Mouse (Mus musculus): ENCODE measurements at regions not wholly inside any gene's neighbourhood (a gene's known extent, or its start where the extent isn't known, plus 50 kb on each side); places are given as distances from the start of the nearest gene placed in this dataset.

GRCm38 (mm10) chr13:30044790-30045189 lies 58.9 kb upstream of the E2f3 start:
- Histone ChIP-seq H3K27ac (ENCODE audit: insufficient read depth, low read depth, low read length) (no peak overlapping the region), H3K4me1 (ENCODE audit: control insufficient read depth, insufficient read depth, low read length) (no peaks in the 10 kb centered on the region), H3K27me3 (replicated peaks; ENCODE audit: control insufficient read depth, insufficient read depth, low read length) (no peaks in the 10 kb centered on the region; the same call in 1 of the 2 replicates), H3K36me3 (ENCODE audit: control insufficient read depth, insufficient read depth, low read length) (no peaks in the 10 kb centered on the region), H3K4me3 (ENCODE audit: insufficient read depth, low read depth, low read length) (no peak overlapping the region)
- 83% methylated on average over 2 of the region's 2 CpGs for WGBS
- TF ChIP-seq POLR2A (IDR thresholded peaks at IDR 0.05; ENCODE audit: low read depth, low read length) (no peak), CTCF (conservative IDR thresholded peaks at IDR 0.05; ENCODE audit: insufficient read depth, insufficient read length, low read depth, low read length) (no peak)
- DNase-seq, result no peak

GRCm38 (mm10) chr13:30042689-30043320 lies 56.9 kb upstream of the E2f3 start:
- no peaks in the 10 kb centered on the region for H3K4me1 ChIP-seq (ENCODE audit: control insufficient read depth, insufficient read depth, low read length)
- no peaks in the 10 kb centered on the region; the same call in 1 of the 2 replicates for H3K27me3 ChIP-seq (replicated peaks; ENCODE audit: control insufficient read depth, insufficient read depth, low read length)
- DNase-seq, result no peak
- H3K4me3 ChIP-seq (ENCODE audit: insufficient read depth, low read depth, low read length), result no peak overlapping the region
- 75% methylated on average over 15 of the region's 15 CpGs for WGBS
- TF ChIP-seq CTCF (conservative IDR thresholded peaks at IDR 0.05; ENCODE audit: insufficient read depth, insufficient read length, low read depth, low read length) (no peak), POLR2A (IDR thresholded peaks at IDR 0.05; ENCODE audit: low read depth, low read length) (no peak)
- no peaks in the 10 kb centered on the region for H3K36me3 ChIP-seq (ENCODE audit: control insufficient read depth, insufficient read depth, low read length)
- H3K27ac ChIP-seq (ENCODE audit: insufficient read depth, low read depth, low read length), result no peak overlapping the region

GRCm38 (mm10) chr13:30041501-30042295 lies 55.8 kb upstream of the E2f3 start:
- TF ChIP-seq CTCF (conservative IDR thresholded peaks at IDR 0.05; ENCODE audit: insufficient read depth, insufficient read length, low read depth, low read length), result no peak
- 94% methylated on average over 3 of the region's 3 CpGs for WGBS
- Histone ChIP-seq H3K27ac (ENCODE audit: insufficient read depth, low read depth, low read length) (no peak overlapping the region), H3K4me3 (ENCODE audit: insufficient read depth, low read depth, low read length) (no peak overlapping the region), H3K27me3 (replicated peaks; ENCODE audit: control insufficient read depth, insufficient read depth, low read length) (no peaks in the 10 kb centered on the region; the same call in 1 of the 2 replicates), H3K36me3 (ENCODE audit: control insufficient read depth, insufficient read depth, low read length) (no peaks in the 10 kb centered on the region), H3K4me1 (ENCODE audit: control insufficient read depth, insufficient read depth, low read length) (no peaks in the 10 kb centered on the region)
- DNase-seq, result no peak

GRCm38 (mm10) chr13:30040288-30040687 lies 54.4 kb upstream of the E2f3 start:
- Histone ChIP-seq H3K4me1 (ENCODE audit: control insufficient read depth, insufficient read depth, low read length) (no peaks in the 10 kb centered on the region), H3K27ac (ENCODE audit: insufficient read depth, low read depth, low read length) (no peak overlapping the region), H3K4me3 (ENCODE audit: insufficient read depth, low read depth, low read length) (no peak overlapping the region), H3K36me3 (ENCODE audit: control insufficient read depth, insufficient read depth, low read length) (no peaks in the 10 kb centered on the region), H3K27me3 (replicated peaks; ENCODE audit: control insufficient read depth, insufficient read depth, low read length) (no peaks in the 10 kb centered on the region)
- no peak for DNase-seq
- TF ChIP-seq POLR2A (IDR thresholded peaks at IDR 0.05; ENCODE audit: low read depth, low read length) (no peak), CTCF (conservative IDR thresholded peaks at IDR 0.05; ENCODE audit: insufficient read depth, insufficient read length, low read depth, low read length) (no peak)
- WGBS, result 88% methylated on average over 4 of the region's 4 CpGs

- Histone ChIP-seq H3K36me3 (ENCODE audit: control insufficient read depth, insufficient read depth, low read length) (no peaks in the 10 kb centered on the region), H3K27me3 (replicated peaks; ENCODE audit: control insufficient read depth, insufficient read depth, low read length) (no peaks in the 10 kb centered on the region), H3K4me1 (ENCODE audit: control insufficient read depth, insufficient read depth, low read length) (no peaks in the 10 kb centered on the region), H3K27ac (ENCODE audit: insufficient read depth, low read depth, low read length) (no peak overlapping the region), H3K4me3 (ENCODE audit: insufficient read depth, low read depth, low read length) (no peak overlapping the region)
- WGBS, result 71% methylated on average over 2 of the region's 2 CpGs
- TF ChIP-seq CTCF (conservative IDR thresholded peaks at IDR 0.05; ENCODE audit: insufficient read depth, insufficient read length, low read depth, low read length) (no peak), POLR2A (IDR thresholded peaks at IDR 0.05; ENCODE audit: low read depth, low read length) (no peak)
- no peak for DNase-seq
Measured at GRCm38 (mm10) chr13:30039791-30040190, 53.9 kb upstream of the E2f3 start.

- DNase-seq, result peak; percentile 25
- 53% methylated on average over 8 of the region's 8 CpGs for WGBS
- no peak overlapping the region for H3K27ac ChIP-seq (ENCODE audit: insufficient read depth, low read depth, low read length)
- H3K4me1 ChIP-seq (ENCODE audit: control insufficient read depth, insufficient read depth, low read length), result no peaks in the 10 kb centered on the region
- no peaks in the 10 kb centered on the region for H3K27me3 ChIP-seq (replicated peaks; ENCODE audit: control insufficient read depth, insufficient read depth, low read length)
- H3K36me3 ChIP-seq (ENCODE audit: control insufficient read depth, insufficient read depth, low read length), result no peaks in the 10 kb centered on the region
- TF ChIP-seq POLR2A (IDR thresholded peaks at IDR 0.05; ENCODE audit: low read depth, low read length) (no peak), CTCF (conservative IDR thresholded peaks at IDR 0.05; ENCODE audit: insufficient read depth, insufficient read length, low read depth, low read length) (no peak)
- no peak overlapping the region for H3K4me3 ChIP-seq (ENCODE audit: insufficient read depth, low read depth, low read length)
Measured at GRCm38 (mm10) chr13:30036561-30036960, 50.7 kb upstream of the E2f3 start.

GRCm38 (mm10) chr13:30036071-30036470 lies 50.2 kb upstream of the E2f3 start:
- 89% methylated on average over 3 of the region's 3 CpGs for WGBS
- TF ChIP-seq POLR2A (IDR thresholded peaks at IDR 0.05; ENCODE audit: low read depth, low read length), result no peak
- TF ChIP-seq CTCF (conservative IDR thresholded peaks at IDR 0.05; ENCODE audit: insufficient read depth, insufficient read length, low read depth, low read length), result no peak
- Histone ChIP-seq H3K27me3 (replicated peaks; ENCODE audit: control insufficient read depth, insufficient read depth, low read length) (no peaks in the 10 kb centered on the region), H3K4me1 (ENCODE audit: control insufficient read depth, insufficient read depth, low read length) (no peaks in the 10 kb centered on the region), H3K4me3 (ENCODE audit: insufficient read depth, low read depth, low read length) (no peak overlapping the region), H3K36me3 (ENCODE audit: control insufficient read depth, insufficient read depth, low read length) (no peaks in the 10 kb centered on the region), H3K27ac (ENCODE audit: insufficient read depth, low read depth, low read length) (no peak overlapping the region)
- no peak for DNase-seq
